Mouse (Mus musculus) urinary bladder, adult 18-20 months (tissue): ENCODE data around the gene Gm42906.

Experiments used
- DNase-seq, 2 experiments: peaks; one replicate each; pipeline ENCODE4 v3.0.0; 2022; ENCODE audit warnings: low spot score in 2 of 2, mixed read lengths in 2 of 2

The Gm42906 gene

GRCm38 (mm10) chr5:151110461-151110908, 317.5 kb downstream of the Gm42906 start:
- DNase-seq = peak in 1 of 2 experiments; percentile 48

GRCm38 (mm10) chr5:151109822-151110221, 318.1 kb downstream of the Gm42906 start:
- no peak for DNase-seq

- no peak for DNase-seq
These were observed 319.0 kb downstream of the Gm42906 start for GRCm38 (mm10) chr5:151108955-151109354.

- DNase-seq = no peak
These were observed 319.6 kb downstream of the Gm42906 start for GRCm38 (mm10) chr5:151108291-151108897.

- no peak for DNase-seq
These were observed 321.1 kb downstream of the Gm42906 start for GRCm38 (mm10) chr5:151106841-151107240.

GRCm38 (mm10) chr5:151105054-151105971, 322.6 kb downstream of the Gm42906 start:
- no peak for DNase-seq

GRCm38 (mm10) chr5:151104354-151105053, 323.5 kb downstream of the Gm42906 start:
- DNase-seq = no peak

GRCm38 (mm10) chr5:151103284-151103683, 324.7 kb downstream of the Gm42906 start:
- DNase-seq = no peak

GRCm38 (mm10) chr5:151102262-151102661, 325.7 kb downstream of the Gm42906 start:
- DNase-seq = no peak

GRCm38 (mm10) chr5:151096012-151096411, 332.0 kb downstream of the Gm42906 start:
- peak in 1 of 2 experiments; percentile 17 for DNase-seq

GRCm38 (mm10) chr5:151092886-151093665, 334.9 kb downstream of the Gm42906 start:
- no peak for DNase-seq

GRCm38 (mm10) chr5:151090996-151091395, 337.0 kb downstream of the Gm42906 start:
- no peak for DNase-seq

- DNase-seq = no peak
These were observed 338.8 kb downstream of the Gm42906 start for GRCm38 (mm10) chr5:151089201-151089600.

- no peak for DNase-seq
These were observed 341.3 kb downstream of the Gm42906 start for GRCm38 (mm10) chr5:151086425-151087202.

GRCm38 (mm10) chr5:151085749-151086148, 342.2 kb downstream of the Gm42906 start:
- no peak for DNase-seq

- no peak for DNase-seq
These were observed 347.7 kb downstream of the Gm42906 start for GRCm38 (mm10) chr5:151080276-151080675.

- DNase-seq = no peak
These were observed 350.0 kb downstream of the Gm42906 start for GRCm38 (mm10) chr5:151077953-151078352.

- no peak for DNase-seq
These were observed 351.0 kb downstream of the Gm42906 start for GRCm38 (mm10) chr5:151076917-151077316.

GRCm38 (mm10) chr5:151074282-151074681, 353.7 kb downstream of the Gm42906 start:
- DNase-seq = no peak

GRCm38 (mm10) chr5:151071430-151071829, 356.5 kb downstream of the Gm42906 start:
- DNase-seq = no peak

GRCm38 (mm10) chr5:151070896-151071295, 357.1 kb downstream of the Gm42906 start:
- no peak for DNase-seq
